Mouse (Mus musculus) heart, adult 11 months (tissue): ENCODE results near the gene Slc22a18.

ENCODE experiments used
- DNase-seq: peaks from one replicate; pipeline ENCODE4 v3.0.0; 2022

Slc22a18 gene

GRCm38 (mm10) chr7:143463865-143464415, 9.6 kb upstream of the Slc22a18 start:
- DNase-seq, result peak; percentile 97

DNA sequence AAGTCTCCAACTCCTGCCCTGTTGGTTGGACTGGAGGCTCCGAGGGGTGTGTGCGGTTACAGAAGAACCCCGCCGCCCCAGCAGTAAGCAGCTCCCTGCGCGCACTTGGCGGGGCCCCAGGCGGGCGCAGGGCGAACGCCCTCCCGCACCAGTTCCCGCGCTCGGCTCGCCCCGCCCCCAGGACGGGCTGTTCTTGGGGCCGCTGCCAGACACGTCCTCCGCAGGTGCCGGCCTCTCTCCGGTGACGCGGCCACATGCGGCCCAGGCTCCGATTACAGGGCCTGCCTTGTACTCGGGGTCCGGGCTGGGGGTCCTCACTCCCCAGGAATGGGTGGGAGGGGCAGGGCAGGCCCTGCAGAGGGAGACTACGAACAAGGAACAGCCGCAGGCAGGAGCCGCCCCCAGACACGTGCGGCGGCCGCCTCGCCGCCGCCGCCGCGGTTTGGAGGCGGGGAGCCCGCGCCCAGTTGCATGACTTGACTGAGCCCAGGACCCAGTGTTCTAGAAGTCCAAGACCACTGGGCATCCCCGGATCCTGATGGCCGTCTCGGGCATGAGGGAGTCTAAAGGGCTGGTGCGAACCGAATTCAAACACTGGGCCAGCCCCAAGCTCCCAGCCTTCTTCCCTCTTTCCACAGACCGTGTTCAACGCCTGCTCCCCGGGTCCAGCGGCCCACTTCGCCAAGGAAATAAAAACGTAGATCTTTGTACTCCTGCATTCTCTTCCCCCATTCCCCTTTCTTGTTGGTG, 8.6 kb upstream of the Slc22a18 start:
- peak; percentile 95 for DNase-seq

- DNase-seq, result peak; percentile 97
These were observed 7.3 kb upstream of the Slc22a18 start for GRCm38 (mm10) chr7:143466099-143466677.

GRCm38 (mm10) chr7:143467714-143468113, 5.8 kb upstream of the Slc22a18 start:
- no peak for DNase-seq

- DNase-seq, result peak; percentile 97
These were observed 3.6 kb upstream of the Slc22a18 start for GRCm38 (mm10) chr7:143469946-143470345.

- no peak for DNase-seq
These were observed 1.3 kb downstream of the Slc22a18 start for GRCm38 (mm10) chr7:143474811-143475210.

GRCm38 (mm10) chr7:143475876-143476275, 2.3 kb downstream of the Slc22a18 start:
- no peak for DNase-seq

DNA sequence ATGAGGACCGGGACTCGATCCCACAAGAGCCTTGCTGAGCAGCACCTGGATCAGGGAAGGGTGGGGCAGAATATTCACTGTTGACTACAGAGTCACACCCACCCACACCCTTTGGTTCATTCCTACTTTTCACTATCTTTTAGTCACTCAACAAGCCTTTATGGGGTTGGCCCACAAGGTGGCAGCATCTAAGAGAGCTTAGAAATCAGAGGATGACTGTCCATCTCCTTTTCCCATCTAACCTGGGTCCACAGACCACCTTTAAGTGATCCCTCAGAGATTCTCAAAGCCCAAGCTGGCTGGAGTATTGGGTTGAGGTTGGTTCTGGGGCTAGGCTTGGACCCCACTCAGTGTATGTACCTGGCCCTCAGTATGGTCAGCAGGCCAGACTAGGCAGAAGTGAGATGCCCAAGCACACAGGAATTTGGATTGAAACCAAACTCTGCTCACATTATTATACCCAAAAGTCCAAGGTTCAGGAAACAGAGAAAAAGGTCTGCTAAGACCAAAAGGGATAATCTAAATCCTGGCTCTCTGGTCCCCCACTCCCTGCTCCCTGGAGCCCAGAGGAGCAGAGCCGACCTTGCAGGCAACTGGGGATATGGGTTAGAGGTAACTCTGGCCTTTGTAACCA, 3.3 kb downstream of the Slc22a18 start:
- DNase-seq, result no peak

DNA sequence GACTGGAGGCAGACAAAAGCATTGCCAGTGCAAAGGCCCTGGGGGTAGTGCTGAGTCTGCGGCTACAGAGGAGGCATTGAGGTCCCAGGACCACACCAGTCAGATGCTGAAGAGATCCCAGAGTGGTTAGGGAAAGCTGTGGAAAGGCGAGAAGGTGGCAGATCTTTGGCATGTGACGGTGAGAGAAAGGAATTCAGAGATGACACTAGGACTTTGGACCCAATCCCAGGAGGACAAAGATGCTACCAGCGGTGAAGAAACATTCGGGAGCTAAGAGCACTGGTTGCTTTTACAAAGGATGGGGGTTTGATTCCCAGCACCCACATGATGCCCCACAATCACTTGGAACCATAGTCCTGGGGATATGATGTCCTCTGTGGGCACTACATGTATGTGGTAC, 4.3 kb downstream of the Slc22a18 start:
- no peak for DNase-seq

- peak; percentile 94 for DNase-seq
These were observed 7.0 kb downstream of the Slc22a18 start for GRCm38 (mm10) chr7:143480498-143480897.

GRCm38 (mm10) chr7:143481806-143482387, 8.4 kb downstream of the Slc22a18 start:
- DNase-seq, result no peak

- DNase-seq, result no peak
These were observed 9.0 kb downstream of the Slc22a18 start for GRCm38 (mm10) chr7:143482541-143482940.

GRCm38 (mm10) chr7:143489735-143490134, 16.2 kb downstream of the Slc22a18 start:
- DNase-seq, result no peak

GRCm38 (mm10) chr7:143493616-143494126, 20.1 kb downstream of the Slc22a18 start:
- no peak for DNase-seq

DNA sequence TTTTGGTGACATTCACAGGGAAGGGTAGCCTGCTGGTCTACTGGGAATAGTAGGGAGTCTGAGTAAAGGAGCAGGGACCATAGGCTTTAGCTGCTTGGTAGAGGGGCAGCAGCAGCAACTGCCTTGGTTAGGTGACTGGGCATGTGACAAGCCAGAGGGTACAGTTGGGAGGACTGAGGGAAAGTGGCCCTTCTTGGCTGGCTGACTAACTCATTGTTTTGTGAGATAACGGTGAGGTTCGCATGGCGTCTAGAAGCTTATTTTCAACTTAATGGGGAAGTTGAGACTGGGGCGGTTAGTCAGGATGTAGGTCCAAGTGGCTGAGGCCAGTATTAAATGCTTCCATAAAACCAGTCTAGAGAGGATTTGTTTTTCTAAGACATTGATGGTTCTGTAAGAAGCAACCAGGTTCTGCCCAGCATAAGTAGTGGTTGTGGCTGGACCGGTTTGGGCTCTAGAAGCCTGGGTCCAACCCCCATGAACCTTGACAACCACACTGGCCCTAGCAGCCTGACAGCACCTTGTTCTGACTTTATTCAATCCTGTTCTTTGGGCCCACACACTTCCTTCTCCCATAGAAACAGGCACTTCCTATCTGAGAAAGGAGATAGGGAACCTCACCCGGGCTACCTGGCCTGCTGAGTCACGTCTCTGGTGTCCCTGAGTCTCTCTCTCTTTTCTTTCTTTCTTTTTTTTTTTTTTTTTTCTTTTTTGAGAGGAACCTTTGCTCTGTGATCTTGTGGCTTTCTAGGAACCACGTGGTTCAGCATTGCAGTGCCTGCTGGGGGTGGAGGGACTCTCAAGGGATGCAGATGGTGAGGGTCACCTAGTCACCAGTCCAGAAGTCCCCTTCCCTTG, 21.8 kb downstream of the Slc22a18 start:
- no peak for DNase-seq

GRCm38 (mm10) chr7:143498584-143498983, 25.0 kb downstream of the Slc22a18 start:
- no peak for DNase-seq

DNA sequence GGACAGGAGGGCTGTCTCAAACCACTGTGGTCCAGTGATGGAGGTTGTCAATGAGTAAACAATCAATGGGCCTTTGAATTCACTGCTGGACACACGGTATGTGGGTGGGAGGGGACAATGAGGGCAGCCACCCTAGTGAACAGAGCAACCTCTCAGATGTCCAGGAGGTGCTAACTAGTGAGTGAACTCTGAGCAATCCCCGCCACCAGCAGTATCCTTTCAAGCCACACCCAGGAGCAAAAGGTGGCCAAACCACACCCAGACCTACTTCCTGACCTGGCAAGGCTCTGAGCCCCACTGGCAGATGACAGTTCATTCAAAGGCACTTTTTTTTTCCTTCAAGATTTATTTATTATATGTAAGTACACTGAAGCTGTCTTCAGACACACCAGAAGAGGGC, 27.4 kb downstream of the Slc22a18 start:
- peak; percentile 94 for DNase-seq

DNA sequence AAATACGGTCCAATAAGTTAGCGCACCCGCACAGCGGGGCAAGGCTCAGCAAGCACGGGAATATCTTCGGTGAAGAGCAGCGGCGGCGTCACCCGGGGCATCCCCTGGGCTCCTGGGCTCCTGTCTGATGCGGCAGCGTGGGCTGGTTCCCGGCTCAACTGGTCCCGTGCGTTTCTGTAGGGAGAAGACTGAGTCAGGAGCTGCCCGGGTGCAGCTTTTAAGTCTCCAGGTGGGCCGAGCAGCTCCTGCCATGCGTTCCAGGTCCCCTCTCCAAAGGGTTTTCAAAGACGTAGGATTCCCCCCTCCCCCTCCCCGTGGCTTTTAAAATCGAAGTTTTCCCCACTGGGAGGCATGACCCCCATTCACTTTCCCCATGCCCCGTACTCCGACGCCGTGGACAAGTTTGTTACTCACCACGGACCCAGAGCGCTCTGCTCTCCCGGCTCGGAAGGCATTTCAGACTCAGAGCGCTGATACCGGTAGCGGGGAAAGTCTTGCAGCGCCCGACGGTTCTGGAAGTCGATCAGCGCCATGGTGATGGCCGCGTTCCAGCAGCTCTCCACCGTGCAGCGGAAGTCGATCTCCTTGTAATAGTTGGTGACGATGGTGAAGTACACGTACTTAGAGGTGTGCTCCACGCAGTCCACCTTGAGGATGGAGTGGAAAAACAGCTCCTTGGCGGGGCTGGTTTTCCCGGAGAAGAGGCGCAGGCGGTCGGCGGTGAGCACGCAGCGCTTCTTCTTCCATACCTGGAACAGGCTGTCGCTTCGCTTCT, 28.3 kb downstream of the Slc22a18 start:
- no peak for DNase-seq

DNA sequence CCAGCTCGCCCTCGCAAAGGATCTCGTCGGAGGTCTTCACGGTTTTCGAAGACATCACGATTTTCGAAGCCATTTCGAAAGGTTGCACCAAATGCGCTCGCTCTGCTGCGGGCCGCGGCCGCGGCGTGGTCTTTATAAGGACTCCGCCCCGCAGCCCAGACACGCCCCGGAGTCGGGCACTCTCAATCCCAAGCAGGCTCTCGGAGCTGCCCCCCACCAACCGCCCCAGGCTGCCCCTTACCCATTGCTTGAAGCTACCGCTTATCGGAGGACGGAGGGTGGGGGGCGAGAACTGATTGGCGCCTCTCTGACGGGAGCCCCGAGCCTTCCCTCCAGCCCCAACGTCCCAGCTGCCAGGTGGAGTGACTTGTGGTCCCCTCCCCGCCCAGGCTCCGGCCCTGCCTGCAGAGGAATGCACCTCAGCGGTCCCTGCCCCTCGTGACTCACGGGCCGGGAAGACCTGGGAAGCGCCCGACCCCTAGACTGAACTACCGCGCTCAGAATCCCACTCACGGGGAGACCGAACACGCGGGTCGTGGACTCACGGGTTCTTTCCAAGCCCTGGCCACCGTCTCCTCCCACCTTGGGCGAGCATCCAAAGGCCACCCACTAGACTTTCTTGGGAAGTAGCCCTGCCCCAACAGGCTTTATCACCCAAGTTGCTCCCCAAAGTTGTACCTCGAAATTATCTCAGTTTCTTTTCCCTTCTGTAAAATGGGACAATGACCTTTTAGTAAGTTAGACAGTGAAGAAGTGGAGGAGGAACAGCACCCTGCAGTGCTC, 29.1 kb downstream of the Slc22a18 start, which contains the start of gene Phlda2:
TSS of gene Phlda2 (minus strand) at position 733 of the 783 bp plus-strand sequence.
- DNase-seq, result no peak

- DNase-seq, result no peak
These were observed 30.4 kb downstream of the Slc22a18 start for GRCm38 (mm10) chr7:143503926-143504325.
